Mouse (Mus musculus) heart, embryonic 12.5 days (tissue): ENCODE results near the gene Dner. TPM values are rescaled to one million over a fixed set of nuclear protein-coding genes. Genes with fewer than 3 reads are reported as not detected.

Experiments used
- ATAC-seq: fragments of 200-750 bp; cut with Nextera tagmentation; 2 replicates; pipeline ENCODE4 v1.8.0; 2017; ENCODE audit warnings: moderate TSS enrichment, moderate library complexity; ENCODE audit not compliant: insufficient number of reproducible peaks, low FRiP score
- H3K27ac ChIP-seq: fragments of 300-500 bp; sonication (generic); 2 replicates; pipeline ENCODE4 v1.5.1; 2016; ENCODE audit warnings: mild to moderate bottlenecking, moderate library complexity; ENCODE audit not compliant: poor library complexity, severe bottlenecking
- H3K27me3 ChIP-seq: fragments of 300-500 bp; sonication (generic); replicated peaks from 2 replicates; pipeline ENCODE4 v1.6.1; 2016; ENCODE audit warnings: mild to moderate bottlenecking, moderate library complexity
- H3K36me3 ChIP-seq: fragments of 300-500 bp; sonication (generic); 2 replicates; pipeline ENCODE4 v1.6.1; 2016; ENCODE audit warnings: mild to moderate bottlenecking, moderate library complexity
- H3K4me1 ChIP-seq: fragments of 300-500 bp; sonication (generic); replicated peaks from 2 replicates; pipeline ENCODE4 v1.6.1; 2016; ENCODE audit warnings: mild to moderate bottlenecking
- H3K4me2 ChIP-seq: fragments of 300-500 bp; sonication (generic); 2 replicates; pipeline ENCODE4 v1.6.1; 2016; ENCODE audit warnings: mild to moderate bottlenecking, moderate library complexity
- H3K4me3 ChIP-seq: fragments of 300-500 bp; sonication (generic); 2 replicates; pipeline ENCODE4 v1.5.1; 2016; ENCODE audit warnings: mild to moderate bottlenecking
- H3K9ac ChIP-seq: fragments of 300-500 bp; sonication (generic); 2 replicates; pipeline ENCODE4 v1.6.1; 2016; ENCODE audit warnings: mild to moderate bottlenecking, moderate library complexity
- H3K9me3 ChIP-seq: fragments of 300-500 bp; sonication (generic); replicated peaks from 2 replicates; pipeline ENCODE4 v1.6.1; 2016; ENCODE audit warnings: mild to moderate bottlenecking, moderate library complexity
- WGBS: fragments of 180-500 bp; shearing (Covaris S2); methylation state at CpG from one replicate; pipeline ENCODE4 v1.1.7; 2016; 5-methylcytosine and 5-hydroxymethylcytosine counted together
- polyA plus RNA-seq: library from polyadenylated mRNA; unstranded; fragments of >200 nt; fragmentation: Nextera tagmentation; extraction: Ambion mirVana; gene quantifications from 2 replicates; pipeline ENCODE4 v1.2.1, GENCODE M21; 2016

Gene Dner
- polyA plus RNA-seq, 1 experiment from 2014 or later: 1.2 TPM

DNA sequence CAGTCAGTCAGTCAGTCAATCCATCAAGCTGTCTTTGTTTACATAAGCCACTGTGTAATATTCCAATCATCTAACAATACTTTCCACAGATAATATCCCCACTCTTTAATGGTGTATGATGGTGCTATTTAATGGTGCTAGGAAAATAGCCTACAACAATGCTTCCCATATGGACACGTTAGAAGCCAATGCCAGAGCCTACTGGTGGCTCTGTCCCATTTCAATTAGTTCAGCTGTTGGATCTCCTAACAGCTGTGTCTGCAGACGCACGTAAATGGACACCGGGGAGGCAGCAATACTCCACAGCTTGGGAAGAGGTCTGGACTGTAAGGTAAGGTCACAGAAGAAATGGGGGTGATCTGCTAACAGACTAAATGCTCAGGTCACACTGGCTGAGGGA, 171.6 kb downstream of the Dner start:
- Histone ChIP-seq H3K9ac (no peak overlapping the region), H3K27me3 (no peaks in the 10 kb centered on the region), H3K36me3 (no peaks in the 10 kb centered on the region), H3K4me2 (no peak overlapping the region), H3K9me3 (no peaks in the 10 kb centered on the region), H3K27ac (no peak overlapping the region), H3K4me1 (no peaks in the 10 kb centered on the region), H3K4me3 (no peak overlapping the region)
- WGBS: 81% methylated on average over 4 of the region's 4 CpGs
- no peak for ATAC-seq

DNA sequence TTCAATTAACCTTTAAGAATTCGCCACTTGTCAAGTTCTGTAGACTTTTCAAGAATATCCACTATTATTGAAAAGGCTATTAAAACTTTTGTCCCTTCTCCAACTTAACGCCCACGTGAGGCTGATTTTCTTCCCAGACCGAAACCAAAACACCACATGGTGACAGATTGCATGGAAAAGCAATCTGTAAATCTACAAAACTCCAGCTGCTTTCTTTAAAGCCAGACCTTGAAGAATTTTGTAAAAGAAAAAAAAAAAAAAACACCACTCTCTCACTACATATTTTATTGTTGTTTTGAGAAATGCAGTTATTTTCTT, 173.1 kb downstream of the Dner start:
- Histone ChIP-seq H3K27ac (no peak overlapping the region), H3K9me3 (no peaks in the 10 kb centered on the region), H3K9ac (no peak overlapping the region), H3K4me3 (no peak overlapping the region), H3K27me3 (no peaks in the 10 kb centered on the region), H3K36me3 (no peaks in the 10 kb centered on the region), H3K4me2 (no peak overlapping the region), H3K4me1 (no peaks in the 10 kb centered on the region)
- no peak for ATAC-seq
- WGBS: 62% methylated on average over 4 of the region's 4 CpGs

DNA sequence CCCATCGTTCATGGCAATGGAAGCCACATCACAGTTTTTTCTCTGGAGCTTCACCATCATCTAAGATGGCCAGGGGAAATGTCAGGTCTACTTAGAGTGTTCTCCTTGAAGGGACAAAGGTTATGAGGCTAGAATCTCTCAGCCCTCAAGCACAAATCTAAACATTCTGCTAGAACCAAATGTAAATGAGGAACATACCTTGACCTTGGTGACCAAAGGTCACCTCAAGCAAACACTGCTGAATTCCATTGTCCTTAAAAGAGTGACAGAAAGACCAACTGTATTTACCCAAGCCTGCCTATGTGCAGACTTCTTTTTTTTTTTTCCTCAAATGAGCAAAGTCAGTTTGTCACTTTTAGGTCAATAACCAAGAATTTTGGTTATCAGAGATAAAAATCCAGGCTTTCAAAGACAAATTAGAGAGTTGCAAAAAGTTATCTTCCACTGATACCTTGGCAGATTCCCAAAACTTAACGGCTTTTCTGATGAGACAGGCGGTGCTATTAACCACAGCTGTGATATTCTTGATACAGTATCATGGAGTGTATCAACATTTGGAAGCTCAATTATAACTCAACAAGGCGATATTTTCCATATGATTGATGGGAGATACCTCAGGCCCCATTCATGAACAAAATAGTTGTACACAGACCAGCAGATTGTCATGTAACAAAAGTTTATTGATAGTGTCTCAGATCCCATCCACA, 173.6 kb downstream of the Dner start:
- Histone ChIP-seq H3K9me3 (no peaks in the 10 kb centered on the region), H3K4me1 (no peaks in the 10 kb centered on the region), H3K4me3 (no peak overlapping the region), H3K27ac (no peak overlapping the region), H3K36me3 (no peaks in the 10 kb centered on the region), H3K4me2 (no peak overlapping the region), H3K27me3 (no peaks in the 10 kb centered on the region), H3K9ac (no peak overlapping the region)
- ATAC-seq: no peak
- 67% methylated on average over 4 of the region's 4 CpGs for WGBS

DNA sequence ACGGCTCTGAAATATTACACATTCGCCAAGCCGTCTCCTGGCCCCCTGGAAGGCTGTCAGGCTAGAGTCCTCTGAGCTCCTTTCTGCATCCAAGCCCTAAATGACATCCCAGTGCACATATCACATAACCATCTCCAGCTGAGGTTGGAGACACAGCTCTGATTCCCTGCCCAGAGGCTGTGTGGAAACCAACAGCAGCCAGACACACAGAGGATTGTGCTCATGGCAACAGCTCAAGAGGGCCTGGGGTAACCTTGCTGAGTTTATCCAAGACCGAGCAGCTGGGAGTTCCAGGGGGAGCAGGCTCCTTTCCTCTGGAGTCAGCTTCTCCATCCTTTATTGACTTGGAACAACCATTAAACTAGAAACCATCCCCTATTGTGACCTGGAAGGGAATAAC, 177.7 kb downstream of the Dner start:
- H3K27me3 ChIP-seq: no peaks in the 10 kb centered on the region
- ATAC-seq: no peak
- H3K36me3 ChIP-seq: no peaks in the 10 kb centered on the region
- H3K9ac ChIP-seq: no peak overlapping the region
- no peak overlapping the region for H3K4me2 ChIP-seq
- no peak overlapping the region for H3K4me3 ChIP-seq
- H3K27ac ChIP-seq: no peak overlapping the region
- 83% methylated on average over 4 of the region's 4 CpGs for whole genome bisulfite sequencing
- 0 out of 2 replicates have a peak, but pooled peaks cover under 1% of the 10 kb centered on the region for H3K4me1 ChIP-seq
- H3K9me3 ChIP-seq: no peaks in the 10 kb centered on the region

DNA sequence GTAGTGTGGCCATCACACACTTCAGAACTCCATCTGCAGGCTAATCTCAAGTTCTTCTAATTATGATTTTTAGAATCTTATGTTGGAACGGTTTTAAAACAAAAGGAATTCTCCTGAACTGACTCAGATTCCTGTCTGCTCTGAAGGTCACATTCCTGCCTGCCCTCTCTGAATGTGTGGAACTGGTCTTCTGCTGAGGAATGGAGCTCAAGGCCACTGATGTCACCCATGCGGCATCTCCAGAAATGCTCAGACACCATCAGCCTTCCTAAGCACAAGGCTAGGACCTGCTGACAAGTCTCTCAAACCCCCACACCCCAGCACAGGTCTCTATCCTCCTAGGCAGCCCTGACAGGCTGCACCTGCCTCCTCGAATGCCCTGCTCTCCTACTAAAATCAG, 182.8 kb downstream of the Dner start:
- Histone ChIP-seq H3K27me3 (no peaks in the 10 kb centered on the region), H3K4me3 (no peak overlapping the region), H3K36me3 (no peaks in the 10 kb centered on the region), H3K4me2 (no peak overlapping the region), H3K9me3 (0 out of 2 replicates have a peak, but pooled peaks cover 4% of the 10 kb centered on the region), H3K27ac (no peak overlapping the region), H3K4me1 (0 out of 2 replicates have a peak, but pooled peaks cover 3% of the 10 kb centered on the region), H3K9ac (no peak overlapping the region)
- no peak for ATAC-seq
- WGBS: 39% methylated on average over 3 of the region's 3 CpGs

DNA sequence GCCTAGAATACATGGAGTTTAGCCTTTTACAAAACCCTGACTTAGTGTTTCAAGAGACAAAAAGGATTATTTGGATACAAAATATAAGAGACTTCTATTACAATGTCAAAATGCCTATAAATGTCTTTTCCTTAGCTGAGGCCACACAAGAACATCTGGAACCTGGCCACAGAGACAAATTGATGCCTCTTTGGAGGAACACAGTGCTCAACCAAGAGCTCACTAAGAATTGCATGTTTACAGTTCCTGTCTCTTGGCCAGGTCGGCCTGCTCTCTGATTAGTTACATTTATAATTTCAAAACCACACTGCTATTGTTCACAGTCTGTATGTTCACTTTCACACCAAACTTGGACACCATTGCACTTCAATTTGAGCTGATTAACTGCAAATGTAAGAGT, 187.5 kb downstream of the Dner start:
- no peak overlapping the region for H3K27ac ChIP-seq
- no peak overlapping the region for H3K9ac ChIP-seq
- WGBS: 74% methylated on average over 1 of the region's 1 CpGs
- H3K4me3 ChIP-seq: no peak overlapping the region
- H3K36me3 ChIP-seq: no peaks in the 10 kb centered on the region
- H3K27me3 ChIP-seq: no peaks in the 10 kb centered on the region
- ATAC-seq: no peak
- no peak overlapping the region for H3K4me2 ChIP-seq
- H3K4me1 ChIP-seq: 0 out of 2 replicates have a peak, but pooled peaks cover 3% of the 10 kb centered on the region
- 0 out of 2 replicates have a peak, but pooled peaks cover 4% of the 10 kb centered on the region for H3K9me3 ChIP-seq

DNA sequence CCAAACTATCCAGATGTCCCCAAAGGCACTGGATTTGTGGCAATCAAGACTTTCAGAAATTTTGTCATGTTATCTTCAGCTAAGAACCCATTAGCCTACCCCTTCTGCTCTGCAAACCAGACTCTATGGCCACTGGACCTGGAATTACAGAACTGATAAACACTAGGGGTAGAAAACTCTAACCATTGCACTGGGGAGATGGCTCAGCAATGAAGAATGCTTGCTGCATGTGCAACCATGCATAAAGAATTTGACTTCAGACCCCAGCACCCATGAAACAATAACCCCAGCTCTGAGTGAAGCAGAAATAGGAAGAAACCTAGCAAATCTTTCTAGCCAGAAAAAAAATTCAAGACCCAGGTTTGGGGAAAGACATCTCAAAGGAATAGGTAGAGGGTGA, 188.5 kb downstream of the Dner start:
- no peaks in the 10 kb centered on the region for H3K27me3 ChIP-seq
- H3K4me2 ChIP-seq: no peak overlapping the region
- H3K4me1 ChIP-seq: no peaks in the 10 kb centered on the region
- H3K36me3 ChIP-seq: no peaks in the 10 kb centered on the region
- H3K4me3 ChIP-seq: no peak overlapping the region
- 0 out of 2 replicates have a peak, but pooled peaks cover 4% of the 10 kb centered on the region for H3K9me3 ChIP-seq
- no peak overlapping the region for H3K9ac ChIP-seq
- no peak overlapping the region for H3K27ac ChIP-seq
- ATAC-seq: no peak

DNA sequence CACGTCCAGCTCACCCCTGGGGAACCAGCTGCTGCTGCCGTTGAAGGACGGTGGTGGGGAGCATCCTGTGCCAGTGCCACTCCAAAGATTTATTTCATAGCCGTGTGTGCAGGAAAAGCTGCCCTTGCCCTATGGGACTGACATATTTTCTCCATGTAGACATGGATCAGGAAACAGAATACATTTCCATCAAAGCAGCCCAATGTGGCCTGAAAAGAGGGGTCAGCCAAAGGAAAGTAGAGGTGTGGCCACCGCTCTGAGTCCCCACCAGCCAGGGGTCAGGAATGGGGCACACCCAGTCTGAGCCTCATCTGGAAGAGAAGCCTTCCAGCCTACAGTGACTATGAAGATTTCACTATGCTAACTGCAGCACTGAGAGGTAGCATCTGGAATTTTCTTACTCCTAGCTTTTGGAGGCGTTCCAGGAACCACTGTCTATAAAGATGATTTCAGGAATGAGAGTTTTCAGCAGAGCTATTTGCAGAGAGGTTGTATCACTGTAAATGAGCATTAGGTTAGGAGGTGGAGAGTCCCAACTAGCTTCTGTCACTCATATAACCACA, 189.0 kb downstream of the Dner start:
- H3K9me3 ChIP-seq: 0 out of 2 replicates have a peak, but pooled peaks cover 4% of the 10 kb centered on the region
- no peak overlapping the region for H3K27ac ChIP-seq
- H3K9ac ChIP-seq: no peak overlapping the region
- H3K4me1 ChIP-seq: no peaks in the 10 kb centered on the region
- no peak overlapping the region for H3K4me3 ChIP-seq
- no peaks in the 10 kb centered on the region for H3K27me3 ChIP-seq
- no peak for ATAC-seq
- 51% methylated on average over 6 of the region's 6 CpGs for WGBS
- no peak overlapping the region for H3K4me2 ChIP-seq
- no peaks in the 10 kb centered on the region for H3K36me3 ChIP-seq

DNA sequence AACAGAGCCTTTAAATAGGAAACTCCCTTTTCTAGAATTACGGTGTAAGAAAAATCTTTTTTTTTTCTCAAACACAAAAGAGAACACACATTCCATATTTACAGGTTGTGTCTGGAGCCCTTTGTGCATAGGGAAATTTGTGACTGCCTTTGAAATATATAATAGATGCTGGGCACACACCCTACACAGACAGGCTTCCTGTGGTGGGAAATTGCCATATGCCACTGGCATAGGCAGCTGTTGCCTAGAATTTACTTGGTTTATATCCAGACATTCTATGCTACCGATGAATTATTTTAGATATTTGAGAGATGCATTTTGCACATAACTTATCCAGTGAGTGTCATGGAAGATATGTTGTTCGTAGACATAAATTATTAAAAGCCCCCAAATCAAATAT, 195.3 kb downstream of the Dner start:
- Histone ChIP-seq H3K27me3 (no peaks in the 10 kb centered on the region), H3K4me2 (no peak overlapping the region), H3K9me3 (no peaks in the 10 kb centered on the region), H3K4me3 (no peak overlapping the region), H3K9ac (no peak overlapping the region), H3K36me3 (no peaks in the 10 kb centered on the region), H3K27ac (no peak overlapping the region), H3K4me1 (no peaks in the 10 kb centered on the region)
- WGBS: 90% methylated on average over 3 of the region's 3 CpGs
- ATAC-seq: no peak

DNA sequence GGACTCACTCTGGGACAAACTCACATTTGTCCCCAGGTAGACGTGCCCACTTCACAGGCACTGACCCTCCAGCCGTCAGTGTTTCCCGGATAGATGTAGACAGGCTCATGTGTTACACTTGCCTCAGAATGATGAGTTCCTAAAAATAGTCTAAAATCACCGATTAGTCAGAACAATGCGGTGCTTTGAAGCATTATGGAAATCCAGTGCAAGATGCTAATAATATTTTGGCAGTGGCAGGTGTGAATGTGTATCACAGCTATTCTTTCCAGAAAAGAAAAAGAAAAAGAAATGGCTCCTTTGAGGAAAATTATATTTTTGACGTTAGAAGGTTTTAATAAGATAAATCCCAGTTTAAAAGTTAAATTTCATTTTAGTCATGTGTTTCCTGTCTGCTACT, 204.3 kb downstream of the Dner start:
- H3K4me2 ChIP-seq: no peak overlapping the region
- WGBS: 63% methylated on average over 6 of the region's 6 CpGs
- H3K9me3 ChIP-seq: no peaks in the 10 kb centered on the region
- no peak overlapping the region for H3K4me3 ChIP-seq
- H3K9ac ChIP-seq: no peak overlapping the region
- no peak overlapping the region for H3K27ac ChIP-seq
- H3K36me3 ChIP-seq: no peaks in the 10 kb centered on the region
- ATAC-seq: no peak
- no peaks in the 10 kb centered on the region for H3K27me3 ChIP-seq
- H3K4me1 ChIP-seq: 0 out of 2 replicates have a peak, but pooled peaks cover 3% of the 10 kb centered on the region

DNA sequence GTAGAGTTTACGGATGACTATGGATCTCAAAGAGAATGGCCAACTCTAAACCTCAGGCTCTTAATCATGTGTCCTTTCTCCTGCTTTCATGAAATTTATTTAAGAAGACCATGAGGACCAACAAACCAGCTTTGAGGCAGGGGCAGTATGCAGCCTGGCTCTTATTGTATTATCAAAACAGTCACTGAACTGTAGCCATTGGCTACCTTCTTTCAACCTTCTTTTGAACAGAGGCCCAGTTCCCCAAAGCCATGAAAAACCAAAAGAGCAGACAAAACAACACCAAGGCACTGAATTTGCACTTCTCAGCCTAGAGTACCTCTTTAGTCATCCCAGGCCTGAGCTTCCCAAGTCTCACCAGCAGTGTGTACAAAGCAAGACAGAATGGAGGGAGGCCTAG, 207.5 kb downstream of the Dner start:
- no peak overlapping the region for H3K9ac ChIP-seq
- no peaks in the 10 kb centered on the region for H3K36me3 ChIP-seq
- 0 out of 2 replicates have a peak, but pooled peaks cover 3% of the 10 kb centered on the region for H3K4me1 ChIP-seq
- no peak for ATAC-seq
- H3K4me2 ChIP-seq: no peak overlapping the region
- no peaks in the 10 kb centered on the region for H3K9me3 ChIP-seq
- H3K4me3 ChIP-seq: no peak overlapping the region
- WGBS: 87% methylated on average over 1 of the region's 1 CpGs
- H3K27ac ChIP-seq: no peak overlapping the region
- H3K27me3 ChIP-seq: no peaks in the 10 kb centered on the region

DNA sequence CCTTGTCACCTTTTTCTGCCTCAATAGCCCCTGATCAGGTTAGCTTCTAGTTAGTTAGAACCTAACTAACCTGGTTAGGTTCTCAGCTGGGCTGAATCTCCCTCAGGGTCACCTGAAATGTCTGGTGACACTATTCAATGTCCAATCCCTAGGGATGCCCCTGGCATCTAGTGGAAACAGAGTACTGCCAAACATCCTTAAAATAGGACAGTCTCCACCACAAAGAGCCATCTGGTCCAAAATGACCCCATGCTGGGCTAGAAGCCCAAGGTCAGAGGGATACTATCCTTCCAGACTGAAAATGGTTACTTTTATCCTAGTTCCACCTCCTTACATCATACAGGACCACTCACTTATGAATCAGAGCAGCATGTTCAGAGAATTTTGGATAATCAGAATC, 211.0 kb downstream of the Dner start:
- ATAC-seq: no peak
- Histone ChIP-seq H3K27ac (no peak overlapping the region), H3K4me3 (no peak overlapping the region), H3K9ac (no peak overlapping the region), H3K9me3 (0 out of 2 replicates have a peak, but pooled peaks cover 3% of the 10 kb centered on the region), H3K27me3 (no peaks in the 10 kb centered on the region), H3K4me2 (no peak overlapping the region), H3K4me1 (no peaks in the 10 kb centered on the region), H3K36me3 (no peaks in the 10 kb centered on the region)
